Mouse (Mus musculus) thymus, adult 18-20 months (tissue): ENCODE measurements around the gene Rbsn.

Experiments
- DNase-seq, 2 experiments: peaks; one replicate each; pipeline ENCODE4 v3.0.0; 2022; ENCODE audit warnings: mixed read lengths in 2 of 2

The Rbsn gene

GRCm38 (mm10) chr6:92214773-92215449 is at the start of gene Rbsn:
Gene Rbsn (minus strand): TSS chr6:92214925.
- peak; percentile 86 to 88 for DNase-seq

GRCm38 (mm10) chr6:92261162-92261843 is 46.6 kb upstream of the Rbsn start:
- DNase-seq = no peak

GRCm38 (mm10) chr6:92255346-92255745 is 40.6 kb upstream of the Rbsn start:
- no peak for DNase-seq

- DNase-seq = no peak
Observed at GRCm38 (mm10) chr6:92253253-92253870, 38.6 kb upstream of the Rbsn start.

GRCm38 (mm10) chr6:92247215-92247919 is 32.6 kb upstream of the Rbsn start:
- no peak for DNase-seq

- DNase-seq = no peak
Observed at GRCm38 (mm10) chr6:92246335-92246734, 31.6 kb upstream of the Rbsn start.

GRCm38 (mm10) chr6:92244591-92244990 is 29.9 kb upstream of the Rbsn start, which contains the start of gene Trh:
Gene Trh (minus strand): TSS chr6:92244650.
- no peak for DNase-seq

- DNase-seq = peak in 1 of 2 experiments; percentile 9
Observed at GRCm38 (mm10) chr6:92241178-92241906, 26.6 kb upstream of the Rbsn start.

- no peak for DNase-seq
Observed at GRCm38 (mm10) chr6:92235036-92235435, 20.3 kb upstream of the Rbsn start.

- no peak for DNase-seq
Observed at GRCm38 (mm10) chr6:92231762-92232161, 17.0 kb upstream of the Rbsn start.

- DNase-seq = no peak
Observed at GRCm38 (mm10) chr6:92231356-92231755, 16.6 kb upstream of the Rbsn start.

- no peak for DNase-seq
Observed at GRCm38 (mm10) chr6:92229586-92229985, 14.9 kb upstream of the Rbsn start.

- no peak for DNase-seq
Observed at GRCm38 (mm10) chr6:92229103-92229502, 14.4 kb upstream of the Rbsn start.

GRCm38 (mm10) chr6:92224981-92225380 is 10.3 kb upstream of the Rbsn start:
- no peak for DNase-seq

- no peak for DNase-seq
Observed at GRCm38 (mm10) chr6:92222021-92222420, 7.3 kb upstream of the Rbsn start.

GRCm38 (mm10) chr6:92221604-92222003 is 6.9 kb upstream of the Rbsn start:
- no peak for DNase-seq

- DNase-seq = no peak
Observed at GRCm38 (mm10) chr6:92219445-92219844, 4.7 kb upstream of the Rbsn start.

- peak in 1 of 2 experiments; percentile 8 for DNase-seq
Observed at GRCm38 (mm10) chr6:92214055-92214772, 511 bp downstream of the Rbsn start.

GRCm38 (mm10) chr6:92199414-92199813 is 15.3 kb downstream of the Rbsn start:
- DNase-seq = no peak

- DNase-seq = no peak
Observed at GRCm38 (mm10) chr6:92184178-92184577, 30.5 kb downstream of the Rbsn start.

GRCm38 (mm10) chr6:92183621-92184131 is 31.0 kb downstream of the Rbsn start, which contains the start of gene Mrps25:
Gene Mrps25 (minus strand): TSS chr6:92184033.
- peak; percentile 35 to 46 for DNase-seq

- no peak for DNase-seq
Observed at GRCm38 (mm10) chr6:92176450-92176849, 38.3 kb downstream of the Rbsn start.
